Mouse (Mus musculus): ENCODE measurements at regions not wholly inside any gene's neighbourhood (a gene's known extent, or its start where the extent isn't known, plus 50 kb on each side); places are given as distances from the start of the nearest gene placed in this dataset.

- TF ChIP-seq CTCF (IDR thresholded peaks at IDR 0.05; ENCODE audit: low read depth) (no peak), EP300 (IDR thresholded peaks at IDR 0.05; ENCODE audit: low read depth) (no peak; the same call in 1 of the 2 replicates)
These were observed 175.6 kb upstream of the Rbms1 start for GRCm38 (mm10) chr2:61138625-61138997.
